In the genomic region with DNA sequence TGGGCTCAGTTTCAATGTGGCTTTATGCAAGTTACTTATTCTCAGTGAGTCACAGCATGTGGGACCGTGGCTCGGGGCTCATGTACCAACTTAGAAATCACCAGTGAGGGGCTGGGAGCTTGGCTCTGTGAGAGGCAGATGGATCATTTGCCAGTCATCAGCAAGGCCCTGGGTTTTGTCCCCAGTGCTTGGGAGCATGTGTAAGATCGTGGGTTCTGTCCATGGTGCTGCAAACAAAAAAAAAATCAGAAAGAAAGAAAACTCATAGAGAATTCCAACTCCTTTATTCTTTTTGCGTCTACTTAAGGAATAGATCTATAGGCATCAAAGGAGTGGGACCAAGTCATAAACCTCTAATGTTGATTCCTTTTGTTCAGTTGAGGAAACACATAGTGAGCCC, we compare ENCODE assay signal across 18 mouse cellular contexts.
"Had no signal": no experiment of that assay in that cellular context is flagged by ENCODE, and none has a peak within 500 bp of the region (broad histone marks: within the 10 kb centered on the region; RNA-seq: fewer than 3 reads in every experiment).

No protein-coding gene starts in this region.

- H3K9ac ChIP-seq: kidney, embryonic 15.5 days; liver, embryonic 15.5 days; midbrain, embryonic 12.5 days; neural tube, embryonic 15.5 days had no signal

- H3K9me3 ChIP-seq: kidney, embryonic 15.5 days; limb, embryonic 10.5 days; liver, embryonic 15.5 days; megakaryocyte, embryonic 14.5 days; midbrain, embryonic 12.5 days; neural tube, embryonic 15.5 days had no signal

- DNase-seq: kidney, postnatal 14 days; lung, adult 2 months; lung, postnatal 14 days; right cerebral cortex, adult 18-20 months; right cerebral cortex, postnatal 4 days; spleen, adult 18-20 months; thymus, adult 18-20 months; thymus, postnatal 36 days had no signal

- H3K27me3 ChIP-seq: kidney, embryonic 15.5 days; liver, embryonic 15.5 days; midbrain, embryonic 12.5 days; neural tube, embryonic 15.5 days had no signal

- H3K4me1 ChIP-seq: kidney, embryonic 15.5 days; limb, embryonic 10.5 days; liver, embryonic 15.5 days; megakaryocyte, embryonic 14.5 days; midbrain, embryonic 12.5 days had no signal

- ATAC-seq: midbrain, embryonic 16.5 days had no signal

- H3K4me3 ChIP-seq: kidney, embryonic 15.5 days; left cerebral cortex, adult 2 months; limb, embryonic 10.5 days; liver, embryonic 15.5 days; megakaryocyte, embryonic 14.5 days; midbrain, embryonic 12.5 days; neural tube, embryonic 15.5 days had no signal

- H3K4me2 ChIP-seq: kidney, embryonic 15.5 days; liver, embryonic 11.5 days; liver, embryonic 15.5 days; midbrain, embryonic 12.5 days; neural tube, embryonic 15.5 days had no signal

- H3K36me3 ChIP-seq: kidney, embryonic 15.5 days; limb, embryonic 10.5 days; liver, embryonic 15.5 days had no signal

- H3K27ac ChIP-seq: kidney, embryonic 15.5 days; left cerebral cortex, adult 2 months; limb, embryonic 10.5 days; liver, embryonic 15.5 days; macrophage; midbrain, embryonic 12.5 days; neural tube, embryonic 15.5 days had no signal
